Mouse (Mus musculus) small intestine, adult 2 months (tissue): ENCODE measurements around the gene Hps5.

ENCODE experiments used
- CTCF ChIP-seq: fragments of 200-500 bp; IDR thresholded peaks from 2 replicates; pipeline ENCODE4 v1.5.1; 2012; ENCODE audit warnings: low read depth, mild to moderate bottlenecking, control low read depth, inconsistent platforms, low read length, moderate library complexity, mixed read lengths; ENCODE audit not compliant: insufficient replicate concordance, insufficient read length; ENCODE audit errors: extremely low read depth
- POLR2A ChIP-seq: fragments of 200-500 bp; IDR thresholded peaks from 2 replicates; pipeline ENCODE4 v1.6.1; 2012; ENCODE audit warnings: low read depth, mild to moderate bottlenecking, control low read depth, inconsistent platforms, low read length, moderate library complexity

- no peak for TF ChIP-seq CTCF
- TF ChIP-seq POLR2A: no peak
Measured at GRCm38 (mm10) chr7:46810325-46810724, 14.5 kb upstream of the Hps5 start.
